Mouse (Mus musculus) embryonic facial prominence, embryonic 13.5 days (tissue): ENCODE measurements around the gene Gm21969. TPM values are rescaled to one million over a fixed set of nuclear protein-coding genes. Genes with fewer than 3 reads are reported as not detected.

Experiments used
- ATAC-seq: fragments of 200-750 bp; cut with Nextera tagmentation; 2 replicates; pipeline ENCODE4 v1.8.0; 2017; ENCODE audit warnings: low read depth; ENCODE audit not compliant: insufficient number of reproducible peaks, insufficient read depth, low FRiP score, low TSS enrichment
- H3K27ac ChIP-seq: fragments of 300-500 bp; sonication (generic); 2 replicates; pipeline ENCODE4 v1.5.1; 2015; ENCODE audit warnings: moderate library complexity, mild to moderate bottlenecking, inconsistent platforms
- H3K27me3 ChIP-seq: fragments of 300-500 bp; sonication (generic); 2 replicates; pipeline ENCODE4 v1.6.1; 2015; ENCODE audit warnings: mild to moderate bottlenecking, inconsistent platforms
- H3K36me3 ChIP-seq: fragments of 300-500 bp; sonication (generic); 2 replicates; pipeline ENCODE4 v1.6.1; 2015; ENCODE audit warnings: mild to moderate bottlenecking, inconsistent platforms
- H3K4me1 ChIP-seq: fragments of 300-500 bp; sonication (generic); 2 replicates; pipeline ENCODE4 v1.6.1; 2015; ENCODE audit warnings: inconsistent platforms
- H3K4me2 ChIP-seq: fragments of 300-500 bp; sonication (generic); 2 replicates; pipeline ENCODE4 v1.6.1; 2015; ENCODE audit warnings: moderate library complexity, mild to moderate bottlenecking, inconsistent platforms
- H3K4me3 ChIP-seq: fragments of 300-500 bp; sonication (generic); 2 replicates; pipeline ENCODE4 v1.5.1; 2015; ENCODE audit warnings: mild to moderate bottlenecking, inconsistent platforms
- H3K9ac ChIP-seq: fragments of 300-500 bp; sonication (generic); 2 replicates; pipeline ENCODE4 v1.6.1; 2015; ENCODE audit warnings: mild to moderate bottlenecking, inconsistent platforms
- H3K9me3 ChIP-seq: fragments of 300-500 bp; sonication (generic); 2 replicates; pipeline ENCODE4 v1.6.1; 2016; ENCODE audit warnings: inconsistent platforms
- WGBS: fragments of 180-500 bp; shearing (Covaris S2); methylation state at CpG from one replicate; pipeline ENCODE4 v1.1.7; 2015; ENCODE audit warnings: mixed read lengths; 5-methylcytosine and 5-hydroxymethylcytosine counted together
- polyA plus RNA-seq: library from polyadenylated mRNA; unstranded; fragments of >200 nt; fragmentation: Nextera tagmentation; extraction: Ambion mirVana; gene quantifications from 2 replicates; pipeline ENCODE4 v1.2.1, GENCODE M21; 2015

Gene Gm21969
- polyA plus RNA-seq, 1 experiment from 2014 or later: not detected

- Histone ChIP-seq H3K27ac (peak overlapping the region; percentile 16; the same call in 1 of the 2 replicates), H3K27me3 (no peaks in the 10 kb centered on the region), H3K4me1 (peaks cover 60% of the 10 kb centered on the region), H3K9ac (no peak overlapping the region), H3K9me3 (no peaks in the 10 kb centered on the region), H3K4me2 (no peak overlapping the region), H3K4me3 (no peak overlapping the region), H3K36me3 (no peaks in the 10 kb centered on the region)
- WGBS: 65% methylated on average over 4 of the region's 4 CpGs
- 0 out of 2 replicates have a peak, but pooled peaks have one; percentile 7 for ATAC-seq
Measured at GRCm38 (mm10) chr4:139587370-139587769, 15.6 kb upstream of the Gm21969 start.

- Histone ChIP-seq H3K27me3 (no peaks in the 10 kb centered on the region), H3K9ac (no peak overlapping the region), H3K4me3 (no peak overlapping the region), H3K4me1 (peaks cover 60% of the 10 kb centered on the region), H3K27ac (0 out of 2 replicates have a peak overlapping the region, but pooled peaks have one; percentile 16), H3K4me2 (no peak overlapping the region), H3K36me3 (no peaks in the 10 kb centered on the region), H3K9me3 (no peaks in the 10 kb centered on the region)
- ATAC-seq: peak; percentile 53; the same call in 1 of the 2 replicates
- 37% methylated on average over 4 of the region's 4 CpGs for WGBS
Measured at GRCm38 (mm10) chr4:139587773-139588172, 15.2 kb upstream of the Gm21969 start.

GRCm38 (mm10) chr4:139589351-139590027 is 13.5 kb upstream of the Gm21969 start:
- H3K4me1 ChIP-seq: peaks cover 59% of the 10 kb centered on the region
- no peaks in the 10 kb centered on the region for H3K9me3 ChIP-seq
- no peaks in the 10 kb centered on the region for H3K36me3 ChIP-seq
- no peaks in the 10 kb centered on the region for H3K27me3 ChIP-seq
- H3K27ac ChIP-seq: no peak overlapping the region
- no peak for ATAC-seq
- peak overlapping the region; percentile 2; the same call in 1 of the 2 replicates for H3K9ac ChIP-seq
- H3K4me2 ChIP-seq: no peak overlapping the region
- WGBS: 32% methylated on average over 5 of the region's 5 CpGs
- no peak overlapping the region for H3K4me3 ChIP-seq

GRCm38 (mm10) chr4:139590446-139590845 is 12.5 kb upstream of the Gm21969 start:
- ATAC-seq: no peak
- H3K4me3 ChIP-seq: no peak overlapping the region
- no peak overlapping the region for H3K9ac ChIP-seq
- no peaks in the 10 kb centered on the region for H3K9me3 ChIP-seq
- 0 out of 2 replicates have a peak overlapping the region, but pooled peaks have one; percentile 23 for H3K27ac ChIP-seq
- H3K27me3 ChIP-seq: no peaks in the 10 kb centered on the region
- peaks cover 57% of the 10 kb centered on the region for H3K4me1 ChIP-seq
- 34% methylated on average over 4 of the region's 4 CpGs for WGBS
- H3K4me2 ChIP-seq: no peak overlapping the region
- H3K36me3 ChIP-seq: no peaks in the 10 kb centered on the region

GRCm38 (mm10) chr4:139592895-139593294 is 10.1 kb upstream of the Gm21969 start:
- no peak for ATAC-seq
- Histone ChIP-seq H3K9ac (no peak overlapping the region), H3K9me3 (no peaks in the 10 kb centered on the region), H3K27me3 (no peaks in the 10 kb centered on the region), H3K36me3 (no peaks in the 10 kb centered on the region), H3K4me3 (no peak overlapping the region), H3K27ac (0 out of 2 replicates have a peak overlapping the region, but pooled peaks have one; percentile 16), H3K4me2 (no peak overlapping the region), H3K4me1 (peaks cover 69% of the 10 kb centered on the region)
- 79% methylated on average over 7 of the region's 7 CpGs for WGBS

GRCm38 (mm10) chr4:139593383-139593782 is 9.6 kb upstream of the Gm21969 start:
- Histone ChIP-seq H3K9me3 (no peaks in the 10 kb centered on the region), H3K4me2 (no peak overlapping the region), H3K27me3 (no peaks in the 10 kb centered on the region), H3K4me3 (no peak overlapping the region), H3K9ac (no peak overlapping the region), H3K27ac (peak overlapping the region; percentile 16; the same call in 1 of the 2 replicates), H3K36me3 (no peaks in the 10 kb centered on the region), H3K4me1 (peaks cover 72% of the 10 kb centered on the region)
- ATAC-seq: no peak
- 66% methylated on average over 6 of the region's 6 CpGs for WGBS

GRCm38 (mm10) chr4:139594062-139594461 is 8.9 kb upstream of the Gm21969 start:
- Histone ChIP-seq H3K4me3 (no peak overlapping the region), H3K4me1 (peaks cover 79% of the 10 kb centered on the region), H3K4me2 (no peak overlapping the region), H3K27ac (peak overlapping the region; percentile 44), H3K9me3 (no peaks in the 10 kb centered on the region), H3K9ac (no peak overlapping the region), H3K36me3 (no peaks in the 10 kb centered on the region), H3K27me3 (no peaks in the 10 kb centered on the region)
- 30% methylated on average over 3 of the region's 3 CpGs for WGBS
- no peak for ATAC-seq

GRCm38 (mm10) chr4:139596715-139597114 is 6.3 kb upstream of the Gm21969 start:
- Histone ChIP-seq H3K36me3 (no peaks in the 10 kb centered on the region), H3K27ac (peak overlapping the region; percentile 93), H3K4me2 (peak overlapping the region; percentile 59), H3K27me3 (no peaks in the 10 kb centered on the region), H3K9ac (no peak overlapping the region), H3K4me1 (peaks cover 90% of the 10 kb centered on the region), H3K9me3 (no peaks in the 10 kb centered on the region), H3K4me3 (no peak overlapping the region)
- whole genome bisulfite sequencing: 17% methylated on average over 9 of the region's 9 CpGs
- 0 out of 2 replicates have a peak, but pooled peaks have one; percentile 2 for ATAC-seq

GRCm38 (mm10) chr4:139597286-139598284 is 5.4 kb upstream of the Gm21969 start:
- H3K4me2 ChIP-seq: peak overlapping the region; percentile 59
- peaks cover 91% of the 10 kb centered on the region for H3K4me1 ChIP-seq
- WGBS: 42% methylated on average over 20 of the region's 20 CpGs
- peak overlapping the region; percentile 93 for H3K27ac ChIP-seq
- H3K4me3 ChIP-seq: 0 out of 2 replicates have a peak overlapping the region, but pooled peaks have one; percentile 1
- no peaks in the 10 kb centered on the region for H3K27me3 ChIP-seq
- H3K9me3 ChIP-seq: no peaks in the 10 kb centered on the region
- peak overlapping the region; percentile 49 for H3K9ac ChIP-seq
- H3K36me3 ChIP-seq: no peaks in the 10 kb centered on the region
- ATAC-seq: no peak

GRCm38 (mm10) chr4:139598356-139598755 is 4.6 kb upstream of the Gm21969 start:
- Histone ChIP-seq H3K4me1 (peaks cover 89% of the 10 kb centered on the region), H3K27me3 (no peaks in the 10 kb centered on the region), H3K36me3 (no peaks in the 10 kb centered on the region), H3K9ac (peak overlapping the region; percentile 49), H3K27ac (peak overlapping the region; percentile 93), H3K4me2 (peak overlapping the region; percentile 59), H3K9me3 (no peaks in the 10 kb centered on the region), H3K4me3 (peak overlapping the region; percentile 25; the same call in 1 of the 2 replicates)
- no peak for ATAC-seq
- 22% methylated on average over 13 of the region's 13 CpGs for WGBS

- H3K9me3 ChIP-seq: no peaks in the 10 kb centered on the region
- peak overlapping the region; percentile 25 for H3K4me3 ChIP-seq
- H3K4me2 ChIP-seq: peak overlapping the region; percentile 59
- H3K36me3 ChIP-seq: no peaks in the 10 kb centered on the region
- H3K9ac ChIP-seq: peak overlapping the region; percentile 49; the same call in 1 of the 2 replicates
- ATAC-seq: peak; percentile 39
- no peaks in the 10 kb centered on the region for H3K27me3 ChIP-seq
- H3K4me1 ChIP-seq: peaks cover 84% of the 10 kb centered on the region
- peak overlapping the region; percentile 93 for H3K27ac ChIP-seq
- WGBS: 0% methylated on average over 12 of the region's 12 CpGs
Measured at GRCm38 (mm10) chr4:139598950-139599518, 4.0 kb upstream of the Gm21969 start.
